Mouse (Mus musculus): Measurements from ENCODE around the gene Gpn2. TPM values are rescaled to one million over a fixed set of nuclear protein-coding genes. Genes with fewer than 3 reads are reported as not detected.

The Gpn2 gene
- polyA plus RNA-seq, 1 experiment, result 11.2 TPM

DNA sequence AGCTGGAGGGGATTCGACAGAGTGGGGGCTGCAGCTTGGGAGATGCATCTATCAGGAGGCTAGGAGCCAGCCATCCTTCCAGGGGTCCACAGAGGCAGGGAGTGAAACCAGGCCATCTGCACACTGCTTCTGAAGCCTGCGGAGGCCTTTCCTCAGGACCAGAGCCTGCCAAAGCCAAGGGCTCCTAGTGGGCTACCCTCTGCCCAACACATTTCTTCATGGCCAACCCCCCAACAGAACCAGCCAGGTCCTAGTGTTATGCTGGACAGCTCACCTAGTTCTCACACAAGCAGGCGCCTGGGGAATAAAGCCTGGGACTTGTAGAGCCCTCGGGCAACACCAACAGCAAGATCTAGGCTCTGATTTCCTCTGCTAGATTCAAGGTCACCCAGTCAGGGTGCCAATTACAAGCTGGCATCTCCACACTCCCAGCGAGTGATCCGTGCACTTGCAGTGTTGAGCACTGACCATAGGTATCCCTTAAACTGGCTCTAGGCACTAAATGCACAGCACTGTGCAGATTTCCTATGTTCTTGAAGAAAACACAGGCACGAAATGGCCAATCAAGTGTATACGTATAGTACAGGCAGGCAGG, 46.3 kb downstream of the Gpn2 start:
- peak overlapping the region; percentile 13; the same call in 1 of the 2 replicates for H3K27ac ChIP-seq (ENCODE audit: insufficient read depth, low read depth, low read length)
- H3K4me3 ChIP-seq (ENCODE audit: insufficient read depth, low read length), result peak overlapping the region; percentile 68; the same call in 1 of the 2 replicates
- peaks cover 21% of the 10 kb centered on the region for H3K4me1 ChIP-seq (ENCODE audit: control insufficient read depth, insufficient read depth, low read length)
- TF ChIP-seq CTCF (IDR thresholded peaks at IDR 0.05; ENCODE audit: low read depth, low read length) (no peak), POLR2A (IDR thresholded peaks at IDR 0.05; ENCODE audit: borderline replicate concordance, low read depth, low read length) (no peak)

DNA sequence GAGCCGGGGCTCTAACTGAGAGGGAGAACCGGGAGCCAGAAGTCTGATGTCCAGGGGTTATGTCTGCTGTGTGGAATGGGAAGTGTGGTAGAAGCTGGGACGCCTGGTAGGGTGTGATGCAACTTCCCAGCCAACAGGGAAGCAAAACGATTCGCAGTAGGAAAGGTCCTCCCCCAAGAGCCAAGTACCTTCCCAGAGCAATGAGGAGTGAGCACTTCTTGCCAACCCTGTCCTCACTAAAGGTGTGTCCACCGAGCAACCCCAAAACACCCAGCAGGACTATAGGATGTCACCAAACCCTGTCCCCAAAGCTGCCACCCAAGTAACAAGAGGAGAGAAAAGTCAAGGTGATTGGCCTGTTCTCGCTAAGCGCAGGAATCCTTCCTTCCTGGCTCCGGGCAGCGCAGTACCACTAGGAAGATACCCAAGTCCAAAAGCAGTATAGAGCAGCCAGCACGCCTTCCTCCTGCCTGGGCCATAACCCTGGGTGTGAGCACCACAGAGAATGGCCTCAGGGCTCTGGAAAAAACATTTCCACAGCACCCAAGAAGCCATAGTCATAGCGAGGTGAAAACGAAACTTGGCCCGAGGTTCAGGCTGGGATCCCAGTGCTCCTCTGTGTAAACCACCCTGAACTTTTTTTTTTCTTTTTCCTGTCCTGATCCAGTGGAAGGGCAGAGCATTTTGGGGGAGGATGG, 47.1 kb downstream of the Gpn2 start:
- TF ChIP-seq CTCF (IDR thresholded peaks at IDR 0.05; ENCODE audit: low read depth, low read length) (no peak), POLR2A (IDR thresholded peaks at IDR 0.05; ENCODE audit: borderline replicate concordance, low read depth, low read length) (no peak)
- H3K27ac ChIP-seq (ENCODE audit: insufficient read depth, low read depth, low read length), result peak overlapping the region; percentile 56
- peak overlapping the region; percentile 68 for H3K4me3 ChIP-seq (ENCODE audit: insufficient read depth, low read length)
- H3K4me1 ChIP-seq (ENCODE audit: control insufficient read depth, insufficient read depth, low read length), result peaks cover 21% of the 10 kb centered on the region

DNA sequence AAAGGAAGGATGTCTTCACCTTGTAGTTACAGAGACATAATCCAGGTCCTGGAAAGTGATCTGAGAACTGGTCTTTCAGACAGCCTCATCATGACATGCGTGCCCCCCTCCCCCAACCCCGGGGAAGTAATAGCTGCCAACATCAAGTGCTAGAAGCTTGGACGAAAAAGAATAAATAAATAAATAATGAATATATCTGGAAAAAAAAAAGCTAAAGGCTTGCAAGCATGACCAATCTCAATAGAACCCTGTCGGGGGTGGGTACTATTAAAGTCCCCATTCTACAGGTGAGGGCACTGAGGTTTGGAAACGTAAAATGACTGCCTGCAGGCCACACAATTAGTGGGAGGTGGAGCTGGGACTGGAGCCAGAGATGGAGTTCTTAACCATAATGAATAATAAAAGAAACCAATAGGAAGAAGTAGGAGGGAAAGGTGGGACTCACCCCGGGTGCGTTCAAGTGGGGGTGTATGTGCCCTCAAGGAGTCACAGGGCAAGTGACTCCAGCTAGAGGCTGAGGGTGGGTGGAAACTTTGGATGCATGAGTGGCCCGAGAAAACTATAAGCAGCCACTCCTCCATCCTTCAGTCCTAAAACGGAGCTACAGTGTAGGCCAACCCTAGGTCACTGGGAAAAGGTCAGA, 47.7 kb downstream of the Gpn2 start:
- Histone ChIP-seq H3K27ac (ENCODE audit: insufficient read depth, low read depth, low read length) (peak overlapping the region; percentile 56; the same call in 1 of the 2 replicates), H3K4me1 (ENCODE audit: control insufficient read depth, insufficient read depth, low read length) (peaks cover 21% of the 10 kb centered on the region), H3K4me3 (ENCODE audit: insufficient read depth, low read length) (peak overlapping the region; percentile 68)
- TF ChIP-seq POLR2A (IDR thresholded peaks at IDR 0.05; ENCODE audit: borderline replicate concordance, low read depth, low read length), result no peak
- no peak for TF ChIP-seq CTCF (IDR thresholded peaks at IDR 0.05; ENCODE audit: low read depth, low read length)

DNA sequence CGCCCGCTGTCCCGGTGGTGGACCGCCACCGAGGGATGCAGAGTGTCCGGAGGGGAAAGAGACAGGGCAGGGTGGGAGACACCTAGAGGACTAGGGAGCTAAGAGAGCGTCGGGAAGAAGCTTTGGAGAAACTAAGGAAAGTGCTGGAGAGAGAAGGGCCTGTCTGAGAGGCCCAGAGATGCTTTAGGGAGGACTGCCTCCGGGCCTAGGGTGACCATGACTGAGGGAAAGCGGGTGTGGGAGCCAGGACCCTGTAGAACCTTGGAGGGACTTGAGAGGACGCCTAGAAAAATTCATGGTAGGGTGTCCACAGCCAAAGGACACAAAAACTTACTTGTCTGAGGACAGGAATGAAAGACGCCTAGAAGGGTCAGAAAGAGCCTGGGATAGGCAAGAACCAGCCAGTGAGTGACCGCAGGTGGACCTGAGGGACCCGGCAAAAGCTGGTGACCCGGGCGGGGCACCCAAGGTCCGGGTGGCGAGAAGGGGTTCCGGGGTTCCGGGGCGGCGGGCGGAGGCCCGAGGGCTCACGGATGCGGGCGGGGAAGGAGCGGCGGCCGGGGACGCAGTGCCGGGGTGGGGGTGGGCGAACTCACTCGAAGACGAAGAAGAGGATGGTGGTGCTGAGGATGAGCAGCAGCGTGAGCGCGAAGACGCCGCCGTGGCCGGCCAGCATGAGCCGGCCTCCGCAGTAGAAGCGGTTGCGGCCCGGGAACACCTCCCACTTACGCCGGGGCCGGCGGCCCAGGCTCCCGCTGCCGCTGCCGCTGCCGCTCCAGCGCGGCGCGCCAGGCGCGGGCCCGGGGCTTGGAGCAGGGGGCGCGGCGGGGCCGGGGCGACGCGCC, 48.5 kb downstream of the Gpn2 start:
- no peak for TF ChIP-seq CTCF (IDR thresholded peaks at IDR 0.05; ENCODE audit: low read depth, low read length)
- no peak for TF ChIP-seq POLR2A (IDR thresholded peaks at IDR 0.05; ENCODE audit: borderline replicate concordance, low read depth, low read length)
- Histone ChIP-seq H3K4me1 (ENCODE audit: control insufficient read depth, insufficient read depth, low read length) (peaks cover 21% of the 10 kb centered on the region), H3K27ac (ENCODE audit: insufficient read depth, low read depth, low read length) (no peak overlapping the region), H3K4me3 (ENCODE audit: insufficient read depth, low read length) (peak overlapping the region; percentile 68)

DNA sequence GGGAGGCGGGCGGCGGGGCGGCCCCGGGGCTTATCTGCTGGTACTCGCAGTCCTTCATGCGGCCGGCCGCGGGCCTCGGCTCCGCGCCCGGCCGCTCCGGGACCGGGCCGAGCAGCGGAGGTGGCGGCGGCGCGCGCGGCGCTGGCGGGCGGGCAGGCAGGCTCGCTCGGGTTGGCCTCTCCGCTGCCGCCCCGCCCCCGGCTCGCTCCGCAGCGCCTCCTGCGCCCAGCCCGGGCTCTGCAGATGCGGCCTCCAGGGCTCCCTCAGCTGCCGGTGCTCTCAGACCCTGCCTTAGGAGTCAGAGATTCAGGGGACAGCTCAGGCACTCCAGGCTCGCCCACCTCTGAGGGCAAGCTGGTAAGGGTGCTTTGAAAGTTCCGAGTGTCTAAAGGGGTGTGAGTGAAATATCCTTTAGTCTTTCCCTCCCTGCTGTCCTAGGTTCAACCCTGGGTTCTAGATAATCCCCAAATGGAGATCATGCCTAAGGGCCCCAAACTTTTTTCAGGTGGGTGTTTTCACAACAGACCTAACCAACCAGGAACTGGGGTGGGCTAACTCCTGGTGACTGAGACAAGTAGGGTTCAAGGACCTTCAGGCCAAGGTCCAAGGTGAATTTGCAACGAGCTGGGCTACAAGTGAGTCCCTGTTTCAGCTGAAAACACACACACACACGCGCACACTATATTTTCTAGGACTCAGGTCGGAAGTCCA, 49.3 kb downstream of the Gpn2 start:
- no peak overlapping the region for H3K27ac ChIP-seq (ENCODE audit: insufficient read depth, low read depth, low read length)
- H3K4me3 ChIP-seq (ENCODE audit: insufficient read depth, low read length), result peak overlapping the region; percentile 68

DNA sequence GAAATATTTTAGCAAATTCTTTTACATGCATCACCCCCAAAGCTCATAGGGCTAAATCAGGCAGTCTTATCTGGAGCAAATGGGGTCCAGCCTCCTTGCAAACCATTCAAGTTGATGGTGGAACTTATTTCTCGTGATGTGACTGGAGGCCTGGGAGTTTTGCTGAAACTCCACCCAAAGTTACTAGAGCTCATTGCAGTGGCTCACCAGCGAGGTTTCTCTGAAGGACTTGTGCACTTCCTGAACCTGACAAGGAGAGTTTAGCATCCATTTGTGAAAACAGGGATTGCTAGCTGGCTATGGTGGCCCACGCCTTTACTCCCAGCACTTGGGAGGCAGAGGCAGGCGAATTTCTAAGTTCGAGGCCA, 49.9 kb downstream of the Gpn2 start:
- Histone ChIP-seq H3K4me1 (ENCODE audit: control insufficient read depth, insufficient read depth, low read length) (peaks cover 18% of the 10 kb centered on the region), H3K27ac (ENCODE audit: insufficient read depth, low read depth, low read length) (no peak overlapping the region), H3K4me3 (ENCODE audit: insufficient read depth, low read length) (no peak overlapping the region)
- no peak for TF ChIP-seq CTCF (IDR thresholded peaks at IDR 0.05; ENCODE audit: low read depth, low read length)
- no peak for TF ChIP-seq POLR2A (IDR thresholded peaks at IDR 0.05; ENCODE audit: borderline replicate concordance, low read depth, low read length)

More for the DNA sequence above, 49.3 kb downstream of the Gpn2 start:
- H3K4me1 ChIP-seq (ENCODE audit: control insufficient read depth, insufficient read depth, low read length), result peaks cover 20% of the 10 kb centered on the region
- TF ChIP-seq POLR2A (IDR thresholded peaks at IDR 0.05; ENCODE audit: borderline replicate concordance, low read depth, low read length), result no peak
- TF ChIP-seq CTCF (IDR thresholded peaks at IDR 0.05; ENCODE audit: low read depth, low read length), result no peak

Other genes with a start within 250 kb of the Gpn2 start
- 30.5 TPM in 2 replicates for gene Wdtc1, start 230.9 kb upstream of the Gpn2 start, polyA plus RNA-seq (2012; ENCODE audit: insufficient read depth, insufficient read length, missing spikeins)
- 27.7 and 31.6 TPM in 2 replicates for gene Slc9a1, start 214.7 kb upstream of the Gpn2 start, polyA plus RNA-seq (2012; ENCODE audit: insufficient read depth, insufficient read length, missing spikeins)
- gene Tent5b, start 104.2 kb upstream of the Gpn2 start, polyA plus RNA-seq (2012; ENCODE audit: insufficient read depth, insufficient read length, missing spikeins), result not detected in 2 replicates
- gene Trnp1, start 85.8 kb upstream of the Gpn2 start, polyA plus RNA-seq (2012; ENCODE audit: insufficient read depth, insufficient read length, missing spikeins), result 1.0 TPM in 1 of 2 replicates, not detected in the other
- gene Kdf1, start 65.4 kb upstream of the Gpn2 start, polyA plus RNA-seq (2012; ENCODE audit: insufficient read depth, insufficient read length, missing spikeins), result not detected in 2 replicates
- 107 and 110 TPM in 2 replicates for gene Nudc, start 38.4 kb upstream of the Gpn2 start, polyA plus RNA-seq (2012; ENCODE audit: insufficient read depth, insufficient read length, missing spikeins)
- not detected in 2 replicates for gene Nr0b2, start 31.0 kb upstream of the Gpn2 start, polyA plus RNA-seq (2012; ENCODE audit: insufficient read depth, insufficient read length, missing spikeins)
- 12.9 and 17.4 TPM in 2 replicates for gene Gpatch3, start 9.6 kb upstream of the Gpn2 start, polyA plus RNA-seq (2012; ENCODE audit: insufficient read depth, insufficient read length, missing spikeins)
- gene Sfn, start 17.8 kb downstream of the Gpn2 start, polyA plus RNA-seq (2012; ENCODE audit: insufficient read depth, insufficient read length, missing spikeins), result 2.5 and 3.3 TPM in 2 replicates
- 19.4 and 27.4 TPM in 2 replicates for gene Zdhhc18, start 65.8 kb downstream of the Gpn2 start, polyA plus RNA-seq (2012; ENCODE audit: insufficient read depth, insufficient read length, missing spikeins)
- gene Pigv, start 88.3 kb downstream of the Gpn2 start, polyA plus RNA-seq (2012; ENCODE audit: insufficient read depth, insufficient read length, missing spikeins), result 15.5 and 16.6 TPM in 2 replicates
- gene Arid1a, start 172.4 kb downstream of the Gpn2 start, polyA plus RNA-seq (2012; ENCODE audit: insufficient read depth, insufficient read length, missing spikeins), result 58.7 and 61.1 TPM in 2 replicates

Measured in bone marrow macrophage, adult 2 months (primary cell).